Mouse (Mus musculus): ENCODE results near the gene Jph2. TPM values are rescaled to one million over a fixed set of nuclear protein-coding genes. Genes with fewer than 3 reads are reported as not detected.

Gene Jph2
- polyA plus RNA-seq, 1 experiment from 2014 or later, result 2.4 TPM

DNA sequence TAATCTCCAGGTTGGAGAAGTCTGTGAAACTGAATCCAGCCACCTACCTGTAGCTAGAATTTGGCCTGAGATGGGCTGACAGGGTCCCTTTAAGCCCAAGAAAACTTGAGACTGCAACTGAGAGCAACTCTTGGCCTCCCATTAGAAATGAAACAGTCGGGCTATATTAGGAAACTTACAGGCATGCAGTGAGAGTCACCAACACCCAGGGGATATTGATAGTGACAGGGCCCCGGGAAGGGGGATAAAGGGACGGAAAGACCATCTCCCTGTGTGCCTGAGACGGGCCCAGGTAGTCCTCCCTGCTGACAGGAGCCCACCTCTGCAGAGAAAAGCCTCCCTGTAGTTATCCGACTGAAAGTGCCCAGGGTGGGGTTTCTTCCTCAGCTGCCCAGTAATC lies 18.4 kb downstream of the Jph2 start:
- Histone ChIP-seq H3K27ac (no peak overlapping the region), H3K27me3 (peaks cover 45% of the 10 kb centered on the region), H3K9me3 (no peaks in the 10 kb centered on the region), H3K36me3 (no peaks in the 10 kb centered on the region), H3K4me3 (no peak overlapping the region), H3K4me1 (no peaks in the 10 kb centered on the region), H3K4me2 (replicated peaks) (no peak overlapping the region), H3K9ac (no peak overlapping the region)
- no peak for ATAC-seq (ENCODE audit: low FRiP score, low read depth)
- 83% methylated on average over 5 of the region's 5 CpGs for WGBS

DNA sequence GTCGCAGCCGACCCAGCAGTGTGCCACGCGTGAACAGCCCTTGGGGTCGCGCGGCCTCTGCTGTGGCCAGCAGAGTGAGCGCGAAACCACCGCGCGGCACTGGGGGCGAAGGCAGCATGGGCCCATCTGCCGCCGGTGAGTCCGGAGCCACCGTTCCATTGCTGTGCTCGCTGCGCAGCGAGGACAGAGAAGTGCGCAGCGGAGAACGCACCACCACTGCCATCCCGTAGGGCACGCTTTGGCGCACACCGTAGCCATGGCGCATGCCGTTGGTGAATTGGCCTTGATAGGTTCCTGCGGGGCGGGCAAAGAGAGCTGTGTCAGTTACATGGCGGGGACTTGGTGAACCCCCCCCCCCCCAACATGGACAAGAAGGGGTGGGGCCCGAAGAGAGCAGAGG lies 21.7 kb downstream of the Jph2 start:
- Histone ChIP-seq H3K27me3 (peaks cover 54% of the 10 kb centered on the region), H3K36me3 (no peaks in the 10 kb centered on the region), H3K4me1 (no peaks in the 10 kb centered on the region), H3K4me3 (peak overlapping the region; percentile 7; the same call in 1 of the 2 replicates), H3K27ac (no peak overlapping the region), H3K4me2 (replicated peaks) (peak overlapping the region; percentile 37; the same call in 1 of the 2 replicates), H3K9me3 (no peaks in the 10 kb centered on the region), H3K9ac (no peak overlapping the region)
- 45% methylated on average over 33 of the region's 33 CpGs for WGBS
- no peak for ATAC-seq (ENCODE audit: low FRiP score, low read depth)

DNA sequence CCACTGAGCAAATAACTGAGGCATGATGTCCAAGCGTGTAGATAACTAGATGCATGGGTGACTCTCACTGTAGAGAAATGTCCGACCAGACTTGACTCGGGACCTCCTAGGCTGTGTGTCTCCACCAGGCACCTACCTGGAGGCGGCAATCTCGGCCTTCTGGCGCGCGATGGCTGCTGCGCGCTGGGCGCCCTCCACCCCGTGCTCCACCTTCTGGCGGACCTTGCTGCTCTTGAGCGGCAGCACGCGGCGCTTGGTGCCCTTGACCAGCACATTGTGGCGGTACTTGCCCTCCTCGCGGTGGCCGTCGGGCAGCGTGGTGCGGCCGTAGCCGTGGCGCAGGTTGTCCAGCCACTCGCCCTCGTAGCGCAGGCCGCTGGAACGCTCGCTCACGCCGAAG lies 22.3 kb downstream of the Jph2 start:
- no peak for ATAC-seq (ENCODE audit: low FRiP score, low read depth)
- no peaks in the 10 kb centered on the region for H3K9me3 ChIP-seq
- 47% methylated on average over 35 of the region's 35 CpGs for WGBS
- peak overlapping the region; percentile 7; the same call in 1 of the 2 replicates for H3K4me3 ChIP-seq
- no peaks in the 10 kb centered on the region for H3K36me3 ChIP-seq
- H3K4me2 ChIP-seq (replicated peaks), result 0 out of 2 replicates have a peak overlapping the region, but pooled peaks have one; percentile 37
- H3K27ac ChIP-seq, result no peak overlapping the region
- H3K27me3 ChIP-seq, result peaks cover 54% of the 10 kb centered on the region
- H3K9ac ChIP-seq, result no peak overlapping the region
- no peaks in the 10 kb centered on the region for H3K4me1 ChIP-seq

DNA sequence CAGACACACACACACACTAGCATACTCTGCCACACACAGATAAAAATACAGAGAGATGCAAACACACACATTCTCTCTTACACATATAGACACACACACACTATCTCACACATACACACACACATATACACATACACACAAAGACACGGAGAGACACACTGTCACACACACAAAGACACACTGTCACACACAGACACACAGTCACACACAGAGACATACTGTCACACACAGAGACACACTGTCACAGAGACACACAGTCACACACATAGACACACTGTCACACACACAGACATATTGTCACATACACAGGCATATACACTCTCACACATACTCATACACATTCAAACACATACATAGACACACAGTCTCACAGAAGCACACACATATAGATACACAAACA lies 25.2 kb downstream of the Jph2 start:
- H3K9me3 ChIP-seq, result no peaks in the 10 kb centered on the region
- H3K27me3 ChIP-seq, result peaks cover 42% of the 10 kb centered on the region
- no peak for ATAC-seq (ENCODE audit: low FRiP score, low read depth)
- H3K36me3 ChIP-seq, result no peaks in the 10 kb centered on the region
- no peaks in the 10 kb centered on the region for H3K4me1 ChIP-seq
- no peak overlapping the region for H3K4me3 ChIP-seq
- 84% methylated on average over 1 of the region's 1 CpGs for WGBS
- no peak overlapping the region for H3K27ac ChIP-seq
- no peak overlapping the region for H3K4me2 ChIP-seq (replicated peaks)
- no peak overlapping the region for H3K9ac ChIP-seq

DNA sequence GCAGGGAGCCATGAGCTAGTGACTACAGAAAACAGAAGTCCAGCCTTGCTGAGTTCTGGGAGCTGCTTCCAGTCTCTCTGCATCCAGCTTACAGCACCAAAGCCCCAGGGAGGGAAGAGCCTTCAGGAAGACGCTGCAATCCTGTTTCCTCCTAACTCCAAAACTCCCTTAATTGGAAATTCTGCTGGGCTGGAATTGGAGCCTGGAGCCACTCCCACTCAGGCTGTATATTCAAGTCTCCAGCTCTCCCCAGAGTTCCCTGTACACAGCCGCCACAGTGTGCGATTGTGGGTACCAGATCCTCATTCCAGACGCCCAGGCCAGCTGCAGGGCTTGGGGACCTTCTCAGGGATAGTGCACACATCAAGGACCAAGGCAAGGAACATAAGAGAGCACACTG lies 27.6 kb downstream of the Jph2 start:
- Histone ChIP-seq H3K9me3 (no peaks in the 10 kb centered on the region), H3K27ac (no peak overlapping the region), H3K4me3 (no peak overlapping the region), H3K4me1 (no peaks in the 10 kb centered on the region), H3K9ac (no peak overlapping the region), H3K36me3 (no peaks in the 10 kb centered on the region), H3K27me3 (peaks cover 17% of the 10 kb centered on the region), H3K4me2 (replicated peaks) (no peak overlapping the region)
- WGBS, result 35% methylated on average over 4 of the region's 4 CpGs
- no peak for ATAC-seq (ENCODE audit: low FRiP score, low read depth)

DNA sequence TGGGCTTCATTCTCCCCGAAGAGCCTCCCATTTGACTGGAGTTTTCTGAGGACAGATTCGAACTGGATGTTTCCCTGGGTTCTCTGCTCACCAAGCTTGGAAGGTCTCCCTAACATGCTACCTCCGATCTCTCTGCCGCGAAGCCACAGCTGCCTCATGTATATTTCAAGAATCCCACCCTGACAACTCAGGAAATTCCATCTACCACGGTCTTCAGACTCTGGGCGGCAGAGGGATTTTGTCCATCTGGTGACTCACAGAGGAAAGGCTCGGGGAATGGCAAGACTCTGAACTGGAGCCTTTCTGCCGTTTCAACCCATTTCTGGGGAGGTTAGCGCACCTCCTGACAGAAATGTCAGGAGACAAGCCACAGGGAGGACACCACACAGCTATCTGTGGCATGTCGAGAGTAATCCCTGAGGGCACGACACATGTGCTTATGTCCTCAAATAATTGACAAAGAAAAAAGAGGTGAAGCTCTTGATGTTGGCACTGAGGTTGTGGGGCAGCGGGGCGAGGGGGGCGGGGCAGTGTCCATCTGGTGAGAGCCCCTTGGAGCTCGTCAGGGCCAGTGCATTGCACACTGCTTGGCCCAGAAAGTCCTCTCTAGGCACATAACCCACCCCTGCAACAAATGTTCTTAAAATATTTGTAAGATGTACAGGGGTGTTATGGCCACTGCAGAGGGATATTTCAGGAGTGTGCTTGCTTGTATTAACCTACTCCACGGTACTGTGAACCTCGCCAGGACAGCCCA lies 32.8 kb downstream of the Jph2 start:
- H3K4me2 ChIP-seq (replicated peaks), result no peak overlapping the region
- H3K9me3 ChIP-seq, result no peaks in the 10 kb centered on the region
- no peak for ATAC-seq (ENCODE audit: low FRiP score, low read depth)
- H3K36me3 ChIP-seq, result no peaks in the 10 kb centered on the region
- no peak overlapping the region for H3K27ac ChIP-seq
- WGBS, result 72% methylated on average over 18 of the region's 18 CpGs
- H3K27me3 ChIP-seq, result no peaks in the 10 kb centered on the region
- H3K4me1 ChIP-seq, result no peaks in the 10 kb centered on the region
- no peak overlapping the region for H3K4me3 ChIP-seq
- H3K9ac ChIP-seq, result no peak overlapping the region

DNA sequence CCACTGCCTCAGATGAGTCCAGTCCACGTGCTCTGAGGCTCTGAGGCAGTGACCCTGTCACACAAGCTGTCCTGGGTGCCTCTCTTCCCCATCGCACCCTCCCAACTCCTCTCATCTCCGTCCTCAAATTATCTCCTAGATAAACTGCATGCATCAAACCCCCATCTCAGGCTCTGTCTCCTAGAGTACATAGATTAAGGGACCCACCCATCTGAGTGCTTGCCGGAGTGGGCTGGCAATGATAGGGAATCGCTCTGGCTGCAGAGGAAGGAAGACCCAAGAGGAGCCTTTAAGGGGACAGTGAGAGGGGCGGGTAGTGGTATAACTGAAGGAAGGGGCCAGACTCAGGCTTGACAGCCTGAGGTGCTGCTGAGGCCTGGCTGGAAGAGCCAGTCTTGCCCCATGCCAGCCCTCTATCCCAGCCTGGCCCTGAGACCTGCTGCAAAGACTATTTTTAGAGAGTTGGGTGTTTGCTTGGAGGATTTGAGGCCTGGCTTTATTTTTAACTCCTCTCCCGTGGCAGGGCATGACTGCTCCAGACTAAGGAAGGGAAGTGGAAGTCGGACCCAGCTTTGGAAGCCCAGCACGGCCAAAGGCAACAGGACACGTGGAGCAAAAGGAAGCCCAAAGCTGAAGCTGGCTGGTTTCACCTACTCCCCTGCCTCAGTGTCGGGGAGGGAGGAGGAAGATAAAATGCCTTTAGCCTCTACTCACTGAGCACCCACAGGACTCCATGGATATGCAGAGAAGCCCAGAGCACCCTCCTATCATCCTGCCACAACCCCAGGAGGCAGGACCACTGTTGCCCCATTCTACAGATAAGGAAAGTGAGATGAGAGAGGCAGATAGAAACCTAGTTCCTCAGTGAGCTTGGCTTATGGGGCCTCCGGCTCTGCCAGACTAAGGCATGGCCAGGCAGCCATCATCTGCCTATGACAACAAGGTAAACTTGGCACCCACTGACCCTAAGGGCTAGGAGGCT lies 34.6 kb downstream of the Jph2 start:
- no peaks in the 10 kb centered on the region for H3K27me3 ChIP-seq
- H3K9ac ChIP-seq, result no peak overlapping the region
- H3K4me3 ChIP-seq, result no peak overlapping the region
- no peaks in the 10 kb centered on the region for H3K4me1 ChIP-seq
- 81% methylated on average over 12 of the region's 12 CpGs for WGBS
- no peaks in the 10 kb centered on the region for H3K36me3 ChIP-seq
- no peak overlapping the region for H3K4me2 ChIP-seq (replicated peaks)
- no peak overlapping the region for H3K27ac ChIP-seq
- no peaks in the 10 kb centered on the region for H3K9me3 ChIP-seq
- no peak for ATAC-seq (ENCODE audit: low FRiP score, low read depth)

DNA sequence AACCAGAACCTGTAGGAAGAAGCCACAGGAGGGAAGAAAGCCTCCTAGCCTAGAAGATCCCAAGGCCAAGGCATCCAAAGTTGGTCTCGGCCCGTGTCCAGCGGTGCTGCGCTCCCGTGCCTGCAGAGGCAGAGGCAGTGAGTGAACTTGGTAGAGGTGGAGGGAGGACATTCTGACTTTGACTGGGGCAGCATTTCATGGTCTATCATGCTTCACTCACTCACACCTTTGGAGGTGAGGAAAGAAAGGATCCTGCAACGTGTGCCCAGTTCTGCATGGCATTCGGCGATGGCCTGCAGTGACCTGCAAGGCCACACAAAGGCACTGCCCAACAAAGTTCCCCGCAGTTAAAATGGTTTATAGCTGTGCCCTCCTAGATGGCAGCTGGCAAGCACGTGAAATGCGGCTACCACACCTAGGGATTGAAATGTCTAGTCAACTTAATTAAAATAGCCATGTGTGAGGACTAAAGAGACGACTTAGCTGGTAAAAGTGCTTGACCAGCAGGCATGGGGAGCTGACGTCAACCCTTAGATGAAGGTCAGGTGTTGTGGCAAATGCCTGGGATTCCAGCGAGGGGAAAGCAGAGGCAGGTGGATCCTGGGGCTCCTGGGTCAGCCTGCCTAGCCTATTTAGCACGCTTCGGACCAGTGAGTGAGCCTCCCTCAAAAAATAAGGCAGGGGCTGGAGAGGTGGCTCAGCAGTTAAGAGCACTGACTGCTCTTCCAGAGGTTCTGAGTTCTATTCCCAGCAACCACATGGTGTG lies 36.8 kb downstream of the Jph2 start:
- no peaks in the 10 kb centered on the region for H3K4me1 ChIP-seq
- H3K27ac ChIP-seq, result no peak overlapping the region
- H3K36me3 ChIP-seq, result no peaks in the 10 kb centered on the region
- no peaks in the 10 kb centered on the region for H3K9me3 ChIP-seq
- H3K4me2 ChIP-seq (replicated peaks), result no peak overlapping the region
- H3K9ac ChIP-seq, result no peak overlapping the region
- WGBS, result 69% methylated on average over 16 of the region's 16 CpGs
- H3K27me3 ChIP-seq, result no peaks in the 10 kb centered on the region
- ATAC-seq (ENCODE audit: low FRiP score, low read depth), result no peak
- H3K4me3 ChIP-seq, result no peak overlapping the region

DNA sequence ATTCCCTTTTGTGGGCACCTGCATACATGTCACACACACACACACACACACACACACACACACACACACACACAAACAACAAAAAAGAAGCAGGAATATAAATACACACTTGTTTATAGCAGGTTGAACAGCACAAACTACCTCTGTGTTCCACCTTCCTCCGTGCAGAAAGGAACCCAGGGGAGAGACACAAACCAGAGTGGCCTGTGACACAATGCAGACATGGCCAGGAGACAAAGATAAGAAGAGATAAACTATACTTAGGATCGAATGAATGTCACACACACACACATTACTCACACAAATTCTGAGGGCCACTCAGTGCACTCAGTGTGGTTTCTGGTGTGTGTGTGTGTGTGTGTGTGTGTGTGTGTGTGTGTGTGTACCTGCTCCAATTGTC lies 38.5 kb downstream of the Jph2 start:
- no peak overlapping the region for H3K4me3 ChIP-seq
- ATAC-seq (ENCODE audit: low FRiP score, low read depth), result no peak
- no peak overlapping the region for H3K4me2 ChIP-seq (replicated peaks)
- no peaks in the 10 kb centered on the region for H3K9me3 ChIP-seq
- no peaks in the 10 kb centered on the region for H3K4me1 ChIP-seq
- H3K27me3 ChIP-seq, result no peaks in the 10 kb centered on the region
- WGBS, result 50% methylated on average over 2 of the region's 2 CpGs
- no peak overlapping the region for H3K27ac ChIP-seq
- H3K36me3 ChIP-seq, result no peaks in the 10 kb centered on the region
- H3K9ac ChIP-seq, result no peak overlapping the region

DNA sequence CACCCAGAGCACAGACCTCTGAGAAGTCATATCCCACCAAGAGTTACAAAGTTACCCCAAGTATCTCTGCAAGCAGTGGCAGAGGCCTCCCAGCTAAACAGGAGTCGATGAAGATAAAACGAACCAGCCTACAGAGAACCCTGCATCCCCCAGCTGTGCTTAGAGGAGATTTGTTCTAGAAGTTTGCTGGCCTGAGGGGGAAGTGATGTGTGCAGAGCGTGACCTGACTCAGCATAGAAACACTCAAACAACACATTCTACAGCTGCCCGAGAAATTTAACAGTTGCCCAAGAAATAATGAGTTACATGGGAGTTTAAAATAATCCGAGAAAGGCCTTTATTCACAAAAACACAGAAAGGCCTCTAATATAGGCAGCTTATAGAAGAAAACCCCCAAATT lies 39.1 kb downstream of the Jph2 start:
- H3K4me2 ChIP-seq (replicated peaks), result no peak overlapping the region
- H3K27ac ChIP-seq, result no peak overlapping the region
- WGBS, result 60% methylated on average over 5 of the region's 5 CpGs
- peaks cover 5% of the 10 kb centered on the region for H3K4me1 ChIP-seq
- H3K27me3 ChIP-seq, result no peaks in the 10 kb centered on the region
- ATAC-seq (ENCODE audit: low FRiP score, low read depth), result no peak
- H3K36me3 ChIP-seq, result no peaks in the 10 kb centered on the region
- H3K9me3 ChIP-seq, result no peaks in the 10 kb centered on the region
- H3K4me3 ChIP-seq, result no peak overlapping the region
- no peak overlapping the region for H3K9ac ChIP-seq

DNA sequence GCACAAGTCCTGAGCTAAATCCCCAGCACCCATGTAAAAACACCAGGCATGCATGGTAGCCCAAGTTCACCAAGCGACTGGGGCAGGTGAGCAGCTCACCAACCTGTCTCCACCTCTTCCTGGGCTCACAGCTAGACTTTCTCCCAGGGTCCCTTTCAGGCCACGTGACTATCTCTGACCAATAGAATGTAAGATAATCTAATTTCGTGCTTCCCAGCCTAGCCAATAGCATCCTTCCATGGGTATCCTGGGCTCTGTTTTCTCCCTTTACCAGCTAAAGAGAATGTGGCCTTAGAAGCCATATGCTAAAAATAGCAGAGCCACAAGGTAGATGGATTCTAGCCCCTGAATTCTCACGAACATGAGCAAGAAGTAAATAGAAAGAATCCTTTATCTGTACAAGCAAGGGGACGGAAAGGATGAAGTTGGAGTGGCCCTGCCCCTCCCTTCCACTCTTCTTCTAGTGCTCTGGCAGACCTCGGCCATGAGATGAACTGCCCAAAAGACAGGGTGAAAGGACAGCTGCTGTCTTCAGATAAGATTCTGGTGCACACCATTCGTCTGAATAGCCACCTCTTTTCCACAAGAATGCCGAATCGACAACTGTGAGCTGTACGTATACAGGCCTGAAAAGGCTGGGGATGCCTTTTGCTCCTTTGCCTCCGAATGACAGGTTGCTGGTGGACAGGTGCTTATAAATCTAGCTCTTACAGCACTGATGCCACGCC lies 41.5 kb downstream of the Jph2 start:
- 83% methylated on average over 12 of the region's 12 CpGs for WGBS
- Histone ChIP-seq H3K9me3 (no peaks in the 10 kb centered on the region), H3K27me3 (peaks cover 3% of the 10 kb centered on the region; the same call in 1 of the 2 replicates), H3K4me2 (replicated peaks) (no peak overlapping the region), H3K4me1 (peaks cover 14% of the 10 kb centered on the region), H3K4me3 (no peak overlapping the region), H3K36me3 (no peaks in the 10 kb centered on the region), H3K9ac (no peak overlapping the region), H3K27ac (no peak overlapping the region)
- no peak for ATAC-seq (ENCODE audit: low FRiP score, low read depth)
